Mouse (Mus musculus) thymus, adult 18-20 months (tissue): Measurements from ENCODE around the gene Tnip3.
A peak's percentile ranks its signal among the peaks of the same experiment; 100 is the strongest.

Experiments
- DNase-seq, 2 experiments: peaks; one replicate each; pipeline ENCODE4 v3.0.0; 2022; ENCODE audit warnings: mixed read lengths in 2 of 2

Gene Tnip3

GRCm38 (mm10) chr6:65661272-65661671 lies 136.2 kb downstream of the Tnip3 start:
- DNase-seq, result no peak

- peak in 1 of 2 experiments; percentile 29 for DNase-seq
Measured at GRCm38 (mm10) chr6:65662050-65662449, 136.9 kb downstream of the Tnip3 start.

GRCm38 (mm10) chr6:65663990-65664389 lies 138.9 kb downstream of the Tnip3 start:
- no peak for DNase-seq

GRCm38 (mm10) chr6:65666295-65666694 lies 141.2 kb downstream of the Tnip3 start:
- DNase-seq, result no peak

GRCm38 (mm10) chr6:65669971-65670370 lies 144.9 kb downstream of the Tnip3 start:
- no peak for DNase-seq

- no peak for DNase-seq
Measured at GRCm38 (mm10) chr6:65670981-65671411, 145.9 kb downstream of the Tnip3 start.

- DNase-seq, result peak; percentile 13 to 16
Measured at GRCm38 (mm10) chr6:65671451-65671850, 146.3 kb downstream of the Tnip3 start, which contains the start of gene Ndnf. TSS of gene Ndnf (plus strand) at chr6:65671590.

GRCm38 (mm10) chr6:65672131-65673031 lies 147.3 kb downstream of the Tnip3 start:
- peak in 1 of 2 experiments; percentile 7 for DNase-seq
